26 mouse cellular contexts compared by ENCODE assay signal in genomic region chr11:33240295-33240694, GRCm38 (mm10). TPM values are rescaled to one million over a fixed set of nuclear protein-coding genes. Genes with fewer than 3 reads are reported as not detected.
"Had no signal": no experiment of that assay in that cellular context is flagged by ENCODE, and none has a peak within 500 bp of the region (broad histone marks: within the 10 kb centered on the region; RNA-seq: fewer than 3 reads in every experiment).

No protein-coding gene starts in this region.

- H3K27ac ChIP-seq: liver, embryonic 13.5 days; liver, embryonic 15.5 days; lung, embryonic 15.5 days; macrophage; midbrain, embryonic 10.5 days; midbrain, embryonic 12.5 days; stomach, embryonic 15.5 days; stomach, postnatal 0 days had no signal

- H3K36me3 ChIP-seq: liver, embryonic 13.5 days; liver, embryonic 15.5 days; lung, embryonic 15.5 days; midbrain, embryonic 10.5 days; midbrain, embryonic 12.5 days; stomach, embryonic 15.5 days had no signal

- H3K4me3 ChIP-seq: liver, embryonic 13.5 days; liver, embryonic 15.5 days; lung, embryonic 15.5 days; megakaryocyte, embryonic 14.5 days; midbrain, embryonic 10.5 days; midbrain, embryonic 12.5 days; myocyte; stomach, embryonic 15.5 days had no signal

- H3K4me2 ChIP-seq: liver, embryonic 11.5 days; liver, embryonic 13.5 days; liver, embryonic 15.5 days; lung, embryonic 15.5 days; midbrain, embryonic 12.5 days; stomach, embryonic 15.5 days had no signal

- H3K9ac ChIP-seq: liver, embryonic 13.5 days; liver, embryonic 15.5 days; liver, postnatal 0 days; lung, embryonic 15.5 days; midbrain, embryonic 12.5 days; stomach, embryonic 15.5 days had no signal

- H3K9me3 ChIP-seq: liver, embryonic 13.5 days; liver, embryonic 15.5 days; lung, embryonic 15.5 days; midbrain, embryonic 10.5 days; midbrain, embryonic 12.5 days; stomach, embryonic 15.5 days had no signal

- ATAC-seq: liver, postnatal 0 days; lung, postnatal 0 days; midbrain, embryonic 16.5 days had no signal

- H3K27me3 ChIP-seq: liver, embryonic 13.5 days; liver, embryonic 15.5 days; lung, embryonic 15.5 days; midbrain, embryonic 12.5 days; stomach, embryonic 15.5 days had no signal

- DNase-seq: liver, embryonic 13.5 days; liver, postnatal 0 days; lung, adult 2 months; lung, postnatal 14 days; lung, postnatal 36 days; midbrain, embryonic 14.5 days; right cerebral cortex, postnatal 14 days; thymus, adult 18-20 months; thymus, postnatal 14 days; thymus, postnatal 36 days had no signal

- H3K4me1 ChIP-seq: liver, embryonic 13.5 days; liver, embryonic 15.5 days; lung, embryonic 15.5 days; megakaryocyte, embryonic 14.5 days; midbrain, embryonic 10.5 days; midbrain, embryonic 12.5 days; stomach, embryonic 15.5 days had no signal

RNA-seq across cellular contexts. Expression of gene Gm12117, which starts 36.2 kb away (rescaled TPM):
- polyA plus RNA-seq: liver, embryonic 11.5 days; liver, embryonic 13.5 days; liver, embryonic 15.5 days; liver, postnatal 0 days; lung, adult 2 months; lung, embryonic 15.5 days; lung, postnatal 0 days; macrophage; midbrain, embryonic 10.5 days; midbrain, embryonic 14.5 days; midbrain, embryonic 16.5 days; myocyte; spleen, adult 2 months; stomach, embryonic 15.5 days; stomach, postnatal 0 days; testis, adult 2 months; thymus, postnatal 0 days; urinary bladder, adult 2 months had no signal

RNA-seq across cellular contexts. Expression of gene Tlx3, which starts 36.9 kb away (rescaled TPM):
- polyA plus RNA-seq: liver, embryonic 11.5 days; liver, embryonic 13.5 days; liver, embryonic 15.5 days; liver, postnatal 0 days; lung, adult 2 months; lung, postnatal 0 days; macrophage; myocyte; spleen, adult 2 months; stomach, postnatal 0 days; testis, adult 2 months; thymus, postnatal 0 days; urinary bladder, adult 2 months had no signal
